Mouse (Mus musculus): Measurements from ENCODE around the gene Cyp4a29.
"Not testable (repeated sequence)": the region's sequence is repeated elsewhere in the genome, so short reads cannot be mapped to it uniquely, and the experiment has no call there.

DNA sequence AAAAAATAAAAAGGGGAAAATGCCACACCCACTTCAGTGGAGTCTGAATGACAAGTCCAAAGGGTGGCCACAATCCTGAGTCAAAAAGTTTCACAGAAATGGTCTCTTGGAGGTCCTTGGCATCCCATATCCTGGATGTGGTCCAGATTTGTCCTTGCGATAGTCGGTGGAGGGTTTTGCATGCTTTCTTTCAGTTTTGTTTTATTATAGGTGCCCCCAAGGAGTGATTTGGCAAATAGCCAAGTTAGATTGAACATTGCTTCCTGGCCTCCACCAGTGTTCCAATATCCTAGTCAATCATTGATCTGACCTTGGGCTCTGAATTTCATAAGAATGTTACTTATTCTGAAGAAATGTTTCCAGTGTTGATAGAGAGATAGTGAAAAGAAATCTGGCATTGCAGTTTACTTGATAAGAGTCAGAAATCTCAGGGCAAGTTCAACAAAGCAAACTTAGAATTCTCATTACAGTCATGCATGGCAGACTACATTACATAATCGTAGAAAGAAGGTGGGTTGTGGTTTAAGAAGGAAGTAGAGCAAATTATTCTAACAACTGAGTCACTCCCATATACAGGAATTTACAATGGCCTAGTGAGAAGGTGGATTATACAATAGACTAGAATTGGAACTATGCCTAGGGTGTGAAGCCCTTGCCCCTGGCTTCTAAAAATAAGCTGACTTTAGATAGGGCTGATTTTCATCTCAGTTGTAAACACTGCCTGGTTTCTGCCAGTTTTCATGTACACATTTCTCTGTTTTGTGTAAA, 36.5 kb downstream of the Cyp4a29 start:
- not testable (repeated sequence) for TF ChIP-seq MAX (IDR thresholded peaks at IDR 0.05; ENCODE audit: low read depth); POLR2A (IDR thresholded peaks at IDR 0.05; ENCODE audit: insufficient read length, low read depth); E2F4 (IDR thresholded peaks at IDR 0.05; ENCODE audit: insufficient read depth)
